Mouse (Mus musculus): Measurements from ENCODE around the gene Pld6. TPM values are rescaled to one million over a fixed set of nuclear protein-coding genes. Genes with fewer than 3 reads are reported as not detected.
A peak's percentile ranks its signal among the peaks of the same experiment; 100 is the strongest.

Pld6 gene
- polyA plus RNA-seq, 1 experiment from 2014 or later = 0.72 TPM

DNA sequence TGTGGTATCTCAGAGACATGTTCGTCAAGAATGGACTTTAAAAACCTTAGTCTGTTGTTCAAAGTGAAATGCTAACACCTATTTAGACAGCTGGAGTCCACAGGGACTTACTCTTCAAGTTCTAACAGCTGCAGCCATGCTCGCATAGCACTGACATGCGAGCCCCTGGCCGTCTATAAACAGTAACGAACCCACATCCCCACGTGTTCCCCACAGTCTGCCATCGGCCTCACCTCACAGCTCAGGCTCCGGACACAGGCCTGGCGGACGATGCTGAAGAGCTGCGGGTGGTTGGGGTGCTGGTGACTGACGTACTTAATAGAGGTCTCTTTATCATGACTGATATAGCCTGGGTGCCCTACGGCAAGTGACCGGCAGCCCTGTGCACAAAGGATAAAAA lies 16.1 kb upstream of the Pld6 start:
- peaks cover 9% of the 10 kb centered on the region; the same call in 1 of the 2 replicates for H3K36me3 ChIP-seq (ENCODE audit: control insufficient read depth, insufficient read depth, low read length)
- H3K27ac ChIP-seq (ENCODE audit: low read depth, low read length) = no peak overlapping the region
- no peaks in the 10 kb centered on the region for H3K9me3 ChIP-seq (ENCODE audit: control insufficient read depth, low read length)
- DNase-seq (ENCODE audit: low spot score) (peak; percentile 49), ATAC-seq (replicated peaks; ENCODE audit: low FRiP score) (no peak)
- H3K9ac ChIP-seq (ENCODE audit: low read length) = no peak overlapping the region
- peaks cover 2% of the 10 kb centered on the region; the same call in 1 of the 2 replicates for H3K4me1 ChIP-seq (replicated peaks; ENCODE audit: control insufficient read depth, insufficient read depth, low read length)
- WGBS = 91% methylated on average over 14 of the region's 14 CpGs
- H3K4me2 ChIP-seq (ENCODE audit: low read depth, low read length, severe bottlenecking) = no peak overlapping the region
- H3K4me3 ChIP-seq (ENCODE audit: low read depth, low read length) = no peak overlapping the region
- no peaks in the 10 kb centered on the region for H3K27me3 ChIP-seq (ENCODE audit: control insufficient read depth, insufficient read depth, low read length)

DNA sequence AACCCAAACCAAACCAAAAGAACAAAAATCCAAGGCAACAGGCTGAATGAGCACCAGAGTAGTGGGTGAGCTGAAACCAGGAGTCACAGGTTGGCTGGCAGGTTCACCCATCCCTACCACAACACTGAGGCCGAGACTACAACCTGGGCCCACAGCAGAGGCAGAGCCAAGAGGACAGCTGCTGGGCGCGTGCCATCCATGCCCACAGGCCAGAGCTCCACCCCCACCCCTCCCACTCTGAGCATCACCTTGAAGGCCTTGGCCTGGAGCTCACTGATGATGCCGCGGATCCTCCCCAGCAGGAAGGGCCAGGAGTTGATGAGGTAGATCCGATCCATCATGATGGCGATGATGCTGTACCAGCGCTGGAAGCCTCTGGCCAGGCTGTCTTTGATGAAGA lies 14.4 kb upstream of the Pld6 start:
- Histone ChIP-seq H3K27ac (ENCODE audit: low read depth, low read length) (no peak overlapping the region), H3K9me3 (ENCODE audit: control insufficient read depth, low read length) (no peaks in the 10 kb centered on the region), H3K9ac (ENCODE audit: low read length) (no peak overlapping the region), H3K36me3 (ENCODE audit: control insufficient read depth, insufficient read depth, low read length) (peaks cover 12% of the 10 kb centered on the region; the same call in 1 of the 2 replicates), H3K4me1 (replicated peaks; ENCODE audit: control insufficient read depth, insufficient read depth, low read length) (no peaks in the 10 kb centered on the region), H3K4me3 (ENCODE audit: low read depth, low read length) (no peak overlapping the region), H3K27me3 (ENCODE audit: control insufficient read depth, insufficient read depth, low read length) (no peaks in the 10 kb centered on the region), H3K4me2 (ENCODE audit: low read depth, low read length, severe bottlenecking) (no peak overlapping the region)
- WGBS = 98% methylated on average over 8 of the region's 8 CpGs
- DNase-seq (ENCODE audit: low spot score) (peak; percentile 36), ATAC-seq (replicated peaks; ENCODE audit: low FRiP score) (no peak)

DNA sequence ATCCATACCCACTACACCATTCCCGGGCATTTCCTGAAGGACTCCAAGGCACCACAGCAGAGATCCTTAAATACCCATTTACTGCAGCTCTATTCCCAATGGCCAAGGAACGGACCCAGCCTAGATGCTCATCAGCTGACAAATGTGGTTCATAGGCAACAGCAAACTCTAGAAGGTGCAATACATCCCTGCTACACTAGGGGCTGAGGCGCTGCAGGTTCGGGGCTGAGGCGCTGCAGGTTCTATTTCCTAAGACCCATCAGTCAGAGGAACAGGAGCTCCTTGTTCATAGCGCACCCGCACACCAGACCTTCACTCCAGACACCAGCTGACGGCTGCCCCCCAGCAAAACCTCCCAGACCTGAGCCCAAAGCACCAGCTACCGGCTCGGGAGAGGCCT lies 13.0 kb upstream of the Pld6 start:
- H3K36me3 ChIP-seq (ENCODE audit: control insufficient read depth, insufficient read depth, low read length) = peaks cover 12% of the 10 kb centered on the region; the same call in 1 of the 2 replicates
- DNase-seq (ENCODE audit: low spot score) (no peak), ATAC-seq (replicated peaks; ENCODE audit: low FRiP score) (no peak)
- H3K9me3 ChIP-seq (ENCODE audit: control insufficient read depth, low read length) = no peaks in the 10 kb centered on the region
- 88% methylated on average over 10 of the region's 10 CpGs for WGBS
- no peak overlapping the region for H3K27ac ChIP-seq (ENCODE audit: low read depth, low read length)
- no peaks in the 10 kb centered on the region for H3K27me3 ChIP-seq (ENCODE audit: control insufficient read depth, insufficient read depth, low read length)
- no peaks in the 10 kb centered on the region for H3K4me1 ChIP-seq (replicated peaks; ENCODE audit: control insufficient read depth, insufficient read depth, low read length)
- no peak overlapping the region for H3K4me3 ChIP-seq (ENCODE audit: low read depth, low read length)
- no peak overlapping the region for H3K4me2 ChIP-seq (ENCODE audit: low read depth, low read length, severe bottlenecking)
- no peak overlapping the region for H3K9ac ChIP-seq (ENCODE audit: low read length)

DNA sequence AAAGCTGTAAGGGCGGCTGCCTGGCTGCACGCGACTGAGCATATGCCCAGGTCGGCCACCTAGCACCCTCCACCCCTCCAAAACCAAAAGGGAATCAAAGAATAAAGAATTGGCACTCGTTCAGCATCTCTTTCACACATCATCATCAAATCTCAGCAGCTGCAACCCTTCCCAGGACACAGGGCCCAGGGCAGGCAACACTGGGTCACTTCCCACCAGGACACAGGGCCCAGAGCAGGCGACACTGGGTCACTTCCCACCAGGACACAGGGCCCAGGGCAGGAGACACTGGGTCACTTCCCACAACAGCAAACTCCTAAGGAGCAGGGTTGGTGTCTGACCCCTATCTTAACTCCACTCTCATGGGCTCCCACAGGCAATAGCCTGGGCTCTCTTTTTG lies 5.9 kb upstream of the Pld6 start:
- Histone ChIP-seq H3K9ac (ENCODE audit: low read length) (no peak overlapping the region), H3K27ac (ENCODE audit: low read depth, low read length) (no peak overlapping the region), H3K4me3 (ENCODE audit: low read depth, low read length) (no peak overlapping the region), H3K4me1 (replicated peaks; ENCODE audit: control insufficient read depth, insufficient read depth, low read length) (no peaks in the 10 kb centered on the region), H3K27me3 (ENCODE audit: control insufficient read depth, insufficient read depth, low read length) (no peaks in the 10 kb centered on the region), H3K4me2 (ENCODE audit: low read depth, low read length, severe bottlenecking) (no peak overlapping the region), H3K36me3 (ENCODE audit: control insufficient read depth, insufficient read depth, low read length) (peaks cover 14% of the 10 kb centered on the region; the same call in 1 of the 2 replicates), H3K9me3 (ENCODE audit: control insufficient read depth, low read length) (no peaks in the 10 kb centered on the region)
- 91% methylated on average over 6 of the region's 6 CpGs for WGBS
- DNase-seq (ENCODE audit: low spot score) (no peak), ATAC-seq (replicated peaks; ENCODE audit: low FRiP score) (no peak)

DNA sequence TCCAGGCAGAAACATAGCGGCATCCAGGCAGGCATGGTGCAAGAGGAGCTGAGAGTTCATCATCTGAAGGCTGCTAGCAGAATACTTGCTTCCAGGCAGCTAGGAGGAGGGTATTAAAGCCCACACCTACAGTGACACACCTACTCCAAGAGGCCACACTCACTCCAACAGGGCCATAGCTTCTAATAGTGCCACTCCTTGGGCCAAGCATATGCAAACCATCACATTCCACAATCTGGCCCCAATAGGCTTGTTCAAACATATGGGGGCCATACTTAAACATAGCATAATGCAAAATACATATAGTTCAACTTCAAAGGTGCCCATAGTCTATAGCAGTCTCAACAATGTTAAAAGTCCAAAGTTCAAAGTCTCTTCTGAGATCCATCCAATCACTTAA lies 1.9 kb upstream of the Pld6 start:
- DNase-seq (ENCODE audit: low spot score) = no peak
- WGBS = 92% methylated on average over 1 of the region's 1 CpGs

DNA sequence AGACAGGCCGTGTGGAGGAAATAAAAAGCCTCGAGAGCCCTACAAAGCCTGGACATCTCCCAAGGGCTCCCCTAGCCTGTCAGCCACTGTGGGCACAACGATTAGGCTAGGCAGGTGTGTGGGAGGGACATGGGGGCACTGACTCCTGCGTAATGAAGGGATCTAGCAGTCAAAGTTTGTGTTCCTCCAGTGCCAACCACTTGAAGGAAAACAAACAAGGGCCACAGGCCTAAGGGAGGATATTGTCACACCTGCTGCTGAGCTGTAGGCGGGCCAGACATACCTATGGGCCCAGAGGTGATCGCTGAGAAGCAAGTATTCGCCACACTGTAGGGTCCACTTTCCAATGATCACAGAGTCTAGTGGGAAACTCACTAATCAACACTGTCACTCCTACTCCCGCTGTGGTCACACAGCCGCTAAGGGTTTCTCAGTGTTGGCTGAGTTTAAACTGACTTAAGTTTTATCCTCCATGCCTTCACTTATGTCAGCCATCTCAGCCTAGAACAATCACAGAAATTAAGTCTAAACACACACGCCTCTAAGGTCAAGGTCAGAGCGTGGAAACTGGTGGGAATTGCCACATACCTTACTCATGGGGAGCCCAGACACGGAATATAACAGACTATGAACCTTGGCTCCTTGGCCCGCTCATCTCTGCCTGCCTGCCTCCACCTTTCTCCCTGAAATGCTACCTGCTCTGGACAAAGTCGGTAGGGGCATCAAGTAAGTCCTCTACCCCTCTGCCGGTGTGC lies 824 bp downstream of the Pld6 start:
- 55% methylated on average over 15 of the region's 15 CpGs for WGBS
- DNase-seq (ENCODE audit: low spot score) (no peak), ATAC-seq (replicated peaks; ENCODE audit: low FRiP score) (no peak)
- H3K27ac ChIP-seq (ENCODE audit: low read depth, low read length) = no peak overlapping the region
- no peaks in the 10 kb centered on the region for H3K9me3 ChIP-seq (ENCODE audit: control insufficient read depth, low read length)
- peak overlapping the region; percentile 76 for H3K4me2 ChIP-seq (ENCODE audit: low read depth, low read length, severe bottlenecking)
- no peaks in the 10 kb centered on the region; the same call in 1 of the 2 replicates for H3K36me3 ChIP-seq (ENCODE audit: control insufficient read depth, insufficient read depth, low read length)
- peak overlapping the region; percentile 37 for H3K4me3 ChIP-seq (ENCODE audit: low read depth, low read length)
- H3K27me3 ChIP-seq (ENCODE audit: control insufficient read depth, insufficient read depth, low read length) = no peaks in the 10 kb centered on the region
- H3K9ac ChIP-seq (ENCODE audit: low read length) = peak overlapping the region; percentile 63
- H3K4me1 ChIP-seq (replicated peaks; ENCODE audit: control insufficient read depth, insufficient read depth, low read length) = peaks cover 10% of the 10 kb centered on the region; the same call in 1 of the 2 replicates

More for the DNA sequence above, 1.9 kb upstream of the Pld6 start:
- ATAC-seq (replicated peaks; ENCODE audit: low FRiP score) = no peak
- H3K9ac ChIP-seq (ENCODE audit: low read length) = no peak overlapping the region
- no peak overlapping the region for H3K4me2 ChIP-seq (ENCODE audit: low read depth, low read length, severe bottlenecking)
- no peaks in the 10 kb centered on the region for H3K27me3 ChIP-seq (ENCODE audit: control insufficient read depth, insufficient read depth, low read length)
- H3K4me3 ChIP-seq (ENCODE audit: low read depth, low read length) = no peak overlapping the region
- no peak overlapping the region for H3K27ac ChIP-seq (ENCODE audit: low read depth, low read length)
- H3K36me3 ChIP-seq (ENCODE audit: control insufficient read depth, insufficient read depth, low read length) = peaks cover 4% of the 10 kb centered on the region; the same call in 1 of the 2 replicates
- no peaks in the 10 kb centered on the region for H3K9me3 ChIP-seq (ENCODE audit: control insufficient read depth, low read length)
- H3K4me1 ChIP-seq (replicated peaks; ENCODE audit: control insufficient read depth, insufficient read depth, low read length) = peaks cover 10% of the 10 kb centered on the region; the same call in 1 of the 2 replicates

DNA sequence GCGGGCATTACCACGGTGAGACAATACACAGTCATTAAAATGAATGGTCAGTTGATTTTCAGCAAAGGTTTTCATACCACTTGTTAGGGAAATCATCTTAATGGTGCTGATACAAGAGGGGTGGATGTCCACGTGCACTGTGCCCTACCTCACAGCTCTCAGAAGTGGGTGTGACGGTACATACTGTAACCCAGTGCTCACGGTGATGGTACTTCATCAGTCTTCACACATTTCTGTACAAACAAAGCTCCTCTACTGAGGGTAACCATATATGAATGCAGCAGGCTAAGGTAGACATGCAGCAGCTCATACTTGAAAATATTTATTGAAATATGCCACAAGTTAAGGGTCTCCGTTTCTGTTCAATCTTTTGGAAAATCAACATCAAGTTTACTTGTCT lies 3.9 kb downstream of the Pld6 start:
- DNase-seq (ENCODE audit: low spot score) (no peak), ATAC-seq (replicated peaks; ENCODE audit: low FRiP score) (no peak)
- no peaks in the 10 kb centered on the region for H3K9me3 ChIP-seq (ENCODE audit: control insufficient read depth, low read length)
- H3K4me1 ChIP-seq (replicated peaks; ENCODE audit: control insufficient read depth, insufficient read depth, low read length) = peaks cover 10% of the 10 kb centered on the region; the same call in 1 of the 2 replicates
- H3K27me3 ChIP-seq (ENCODE audit: control insufficient read depth, insufficient read depth, low read length) = no peaks in the 10 kb centered on the region
- no peak overlapping the region for H3K4me2 ChIP-seq (ENCODE audit: low read depth, low read length, severe bottlenecking)
- H3K9ac ChIP-seq (ENCODE audit: low read length) = no peak overlapping the region
- no peaks in the 10 kb centered on the region for H3K36me3 ChIP-seq (ENCODE audit: control insufficient read depth, insufficient read depth, low read length)
- WGBS = 93% methylated on average over 6 of the region's 6 CpGs
- H3K27ac ChIP-seq (ENCODE audit: low read depth, low read length) = no peak overlapping the region
- no peak overlapping the region for H3K4me3 ChIP-seq (ENCODE audit: low read depth, low read length)

DNA sequence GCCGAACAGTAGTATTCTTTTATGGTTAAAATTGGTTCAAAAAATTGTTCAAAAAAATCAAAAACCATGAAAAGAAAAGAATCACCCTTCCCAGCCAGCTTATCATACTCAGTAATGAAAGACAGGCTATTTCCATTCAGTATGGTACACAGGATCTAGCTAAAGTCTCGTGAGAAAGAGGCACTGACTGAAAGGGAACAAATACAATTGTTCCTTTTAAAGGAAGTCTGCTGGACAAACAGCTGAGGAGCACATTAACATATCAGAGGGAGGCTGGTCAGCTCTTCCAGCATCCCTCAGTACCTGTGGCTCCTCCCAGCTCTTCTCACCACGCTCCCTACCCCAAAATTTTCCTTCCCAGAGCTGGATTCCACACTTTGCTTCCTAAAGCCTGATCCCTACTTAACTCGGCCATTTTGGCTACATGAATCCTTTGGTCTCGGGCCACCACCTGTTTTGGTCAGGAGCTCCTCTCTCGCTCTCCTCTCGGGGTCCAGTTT lies 5.3 kb downstream of the Pld6 start:
- Histone ChIP-seq H3K4me3 (ENCODE audit: low read depth, low read length) (no peak overlapping the region), H3K4me1 (replicated peaks; ENCODE audit: control insufficient read depth, insufficient read depth, low read length) (peaks cover 5% of the 10 kb centered on the region; the same call in 1 of the 2 replicates), H3K27ac (ENCODE audit: low read depth, low read length) (no peak overlapping the region), H3K9me3 (ENCODE audit: control insufficient read depth, low read length) (no peaks in the 10 kb centered on the region), H3K4me2 (ENCODE audit: low read depth, low read length, severe bottlenecking) (no peak overlapping the region), H3K9ac (ENCODE audit: low read length) (no peak overlapping the region), H3K36me3 (ENCODE audit: control insufficient read depth, insufficient read depth, low read length) (no peaks in the 10 kb centered on the region), H3K27me3 (ENCODE audit: control insufficient read depth, insufficient read depth, low read length) (no peaks in the 10 kb centered on the region)
- no peak for ATAC-seq (replicated peaks; ENCODE audit: low FRiP score)
- DNase-seq (ENCODE audit: low spot score) = no peak
- 71% methylated on average over 7 of the region's 7 CpGs for WGBS

DNA sequence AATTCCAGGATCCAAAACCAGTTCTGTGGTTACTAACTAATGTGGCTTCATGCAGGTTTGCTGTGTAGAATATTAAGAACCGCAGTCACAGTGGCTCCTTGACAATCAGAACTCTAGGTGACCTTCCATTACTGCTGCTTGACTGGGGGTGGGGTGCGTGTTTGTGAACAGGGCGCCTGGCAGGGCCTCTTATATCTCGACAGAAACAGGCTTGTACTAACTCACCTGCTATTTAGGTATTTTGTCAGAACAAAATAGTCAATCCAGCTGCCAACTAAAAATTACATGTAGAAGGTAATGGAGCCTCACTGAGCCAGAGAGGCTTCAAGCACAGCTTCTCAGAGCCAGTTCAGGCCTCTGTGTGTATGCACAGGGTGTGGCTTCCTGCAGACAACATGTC lies 7.2 kb downstream of the Pld6 start:
- Histone ChIP-seq H3K36me3 (ENCODE audit: control insufficient read depth, insufficient read depth, low read length) (no peaks in the 10 kb centered on the region), H3K9ac (ENCODE audit: low read length) (no peak overlapping the region), H3K9me3 (ENCODE audit: control insufficient read depth, low read length) (no peaks in the 10 kb centered on the region), H3K27me3 (ENCODE audit: control insufficient read depth, insufficient read depth, low read length) (no peaks in the 10 kb centered on the region), H3K4me1 (replicated peaks; ENCODE audit: control insufficient read depth, insufficient read depth, low read length) (no peaks in the 10 kb centered on the region), H3K27ac (ENCODE audit: low read depth, low read length) (no peak overlapping the region), H3K4me3 (ENCODE audit: low read depth, low read length) (no peak overlapping the region), H3K4me2 (ENCODE audit: low read depth, low read length, severe bottlenecking) (no peak overlapping the region)
- ATAC-seq (replicated peaks; ENCODE audit: low FRiP score) = no peak
- no peak for DNase-seq (ENCODE audit: low spot score)
- 90% methylated on average over 4 of the region's 4 CpGs for WGBS
